Mouse (Mus musculus): ENCODE measurements around the gene Vmn2r85. TPM values are rescaled to one million over a fixed set of nuclear protein-coding genes. Genes with fewer than 3 reads are reported as not detected.
"Not testable (repeated sequence)": the region's sequence is repeated elsewhere in the genome, so short reads cannot be mapped to it uniquely, and the experiment has no call there.

Vmn2r85 gene
- total RNA-seq (2021) = not detected
- long read RNA-seq, experiment 1 = 0 reads
- long read RNA-seq, experiment 2 = 0 reads

DNA sequence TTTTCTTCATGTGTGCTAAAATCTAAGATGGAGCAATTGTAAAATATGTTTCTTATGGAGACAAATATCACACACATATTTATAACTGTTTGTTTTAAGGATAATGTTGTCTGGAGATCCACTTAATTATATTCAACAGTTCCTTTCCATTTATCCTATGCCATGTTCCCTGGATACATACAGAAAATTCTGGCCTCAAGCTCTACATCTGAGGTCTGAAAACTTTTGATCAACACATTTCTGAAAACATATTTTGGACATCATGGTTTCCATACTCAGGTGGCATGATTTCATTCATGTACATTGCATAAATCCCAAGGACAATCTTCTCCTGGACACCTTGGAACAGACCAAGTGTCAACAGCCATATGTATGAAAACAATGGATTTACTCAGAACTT lies at the start of gene Vmn2r85:
TSS of gene Vmn2r85 (minus strand) at position 101 of the 400 bp plus-strand sequence.
- DNase-seq = not testable (repeated sequence)

DNA sequence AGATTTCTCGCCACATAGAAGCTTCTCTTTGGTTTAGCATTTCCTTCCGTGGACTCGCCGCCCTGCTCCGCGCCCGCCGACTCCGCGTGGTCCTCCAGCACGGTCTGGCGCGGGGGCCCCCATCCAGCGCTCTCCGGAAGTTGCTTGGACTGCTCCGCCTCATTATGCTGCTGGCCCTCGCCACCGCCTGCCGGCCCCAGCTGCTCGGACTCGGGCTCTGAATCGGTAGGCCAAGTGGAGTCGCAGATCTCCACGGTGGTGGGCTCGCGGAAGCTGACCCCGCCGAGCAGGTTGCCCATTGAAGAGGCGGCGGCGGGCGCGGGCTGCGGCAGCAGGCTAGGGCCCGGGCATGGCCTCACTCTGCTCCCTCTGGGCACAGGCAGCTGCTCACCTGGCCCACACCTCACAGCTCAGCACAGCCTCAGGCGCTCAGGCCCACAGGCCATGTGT lies 40.8 kb upstream of the Vmn2r85 start:
- peak; percentile 33 for DNase-seq

DNA sequence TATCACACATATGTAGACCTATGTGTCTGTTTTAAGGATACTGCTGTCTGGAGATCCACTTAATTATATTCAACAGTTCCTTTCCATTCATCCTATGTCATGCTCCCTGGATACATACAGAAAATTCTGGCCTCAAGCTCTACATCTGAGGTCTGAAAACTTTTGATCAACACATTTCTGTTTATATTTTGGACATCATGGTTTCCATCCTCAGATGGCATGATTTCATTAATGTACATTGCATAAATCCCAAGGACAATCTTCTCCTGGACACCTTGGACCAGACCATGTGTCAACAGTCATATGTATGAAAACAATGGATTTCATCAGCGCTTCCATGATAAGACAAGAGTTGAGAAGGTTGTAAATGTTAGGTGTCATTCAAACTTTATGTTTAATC lies 26.4 kb upstream of the Vmn2r85 start, which contains the start of gene Vmn2r86:
TSS of gene Vmn2r86 (minus strand) at position 101 of the 400 bp plus-strand sequence.
- not testable (repeated sequence) for DNase-seq

DNA sequence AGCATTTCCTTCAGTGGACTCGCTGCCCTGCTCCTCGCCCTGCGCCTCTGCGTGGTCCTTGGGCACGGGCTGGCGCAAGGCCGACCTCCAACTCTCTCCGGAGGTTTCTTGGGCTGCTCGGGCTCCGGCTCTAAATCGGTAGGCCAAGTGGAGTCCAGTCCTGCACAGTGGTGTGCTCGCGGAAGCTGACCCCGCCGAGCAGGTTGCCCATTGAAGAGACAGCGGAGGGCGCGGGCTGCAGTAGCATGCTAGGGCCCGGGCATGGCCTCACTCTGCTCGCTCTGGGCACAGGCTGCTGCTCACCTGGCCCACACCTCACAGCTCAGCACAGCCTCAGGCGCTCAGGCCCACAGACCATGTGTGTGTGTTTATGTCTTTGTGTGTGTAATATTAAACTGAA lies 15.3 kb upstream of the Vmn2r85 start:
- peak; percentile 3 for DNase-seq

DNA sequence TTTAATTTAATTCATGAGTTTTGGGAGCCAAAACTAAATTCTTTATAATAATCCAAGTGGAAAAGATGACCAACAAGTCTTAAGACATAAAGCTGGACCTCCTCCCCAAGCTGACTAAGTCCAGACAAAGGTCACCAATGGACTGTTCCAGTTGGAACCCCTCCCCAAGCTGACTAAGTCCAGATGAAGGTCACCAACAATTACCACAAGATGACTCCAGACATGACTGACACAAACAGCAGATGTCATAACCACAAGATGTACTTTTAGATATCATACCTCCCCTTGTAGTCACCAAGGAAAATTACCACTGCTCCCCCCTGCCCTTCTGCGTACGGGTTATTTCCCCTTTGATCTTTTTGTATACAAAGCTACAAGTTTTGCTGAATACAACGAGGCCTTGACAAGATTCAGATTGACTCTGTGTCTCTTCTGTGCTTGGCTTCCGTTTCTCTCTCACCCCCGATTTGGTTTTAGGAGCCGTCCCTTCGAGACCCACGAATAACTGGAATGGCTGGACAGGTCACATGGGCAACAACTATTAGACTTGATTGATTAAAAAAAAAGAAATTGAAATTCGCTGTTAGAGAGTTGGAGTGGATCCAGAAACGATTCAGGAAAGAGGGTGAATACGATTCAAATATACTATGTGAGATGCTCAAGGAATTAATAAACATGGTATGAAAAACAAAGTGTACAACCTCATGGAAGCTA lies 4.8 kb upstream of the Vmn2r85 start:
- not testable (repeated sequence) for DNase-seq

GRCm38 (mm10) chr10:130422368-130422767 lies 7.1 kb downstream of the Vmn2r85 start:
- DNase-seq = not testable (repeated sequence)

DNA sequence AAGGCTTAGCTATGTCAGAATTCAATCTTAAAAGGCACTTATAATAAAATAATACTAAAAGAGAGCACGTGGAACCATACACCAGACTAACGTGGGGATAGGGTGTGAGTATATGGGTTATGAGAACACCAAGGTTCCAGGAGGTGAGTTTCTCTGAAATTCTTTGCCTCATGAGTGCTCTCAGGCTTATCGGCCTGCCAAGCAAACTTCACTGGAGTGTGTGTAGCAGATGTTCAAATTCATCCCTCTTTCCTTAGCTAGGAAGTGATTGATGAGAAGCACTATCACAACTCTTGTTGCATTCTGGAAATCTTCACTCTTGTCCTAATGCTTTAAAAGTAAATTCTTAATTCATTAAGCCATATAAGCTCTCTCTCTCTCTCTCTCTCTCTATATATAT lies 9.1 kb downstream of the Vmn2r85 start:
- DNase-seq = no peak

- not testable (repeated sequence) for DNase-seq
These were observed 9.5 kb downstream of the Vmn2r85 start for GRCm38 (mm10) chr10:130419954-130420353.

GRCm38 (mm10) chr10:130416352-130416751 lies 13.2 kb downstream of the Vmn2r85 start:
- not testable (repeated sequence) for DNase-seq

DNA sequence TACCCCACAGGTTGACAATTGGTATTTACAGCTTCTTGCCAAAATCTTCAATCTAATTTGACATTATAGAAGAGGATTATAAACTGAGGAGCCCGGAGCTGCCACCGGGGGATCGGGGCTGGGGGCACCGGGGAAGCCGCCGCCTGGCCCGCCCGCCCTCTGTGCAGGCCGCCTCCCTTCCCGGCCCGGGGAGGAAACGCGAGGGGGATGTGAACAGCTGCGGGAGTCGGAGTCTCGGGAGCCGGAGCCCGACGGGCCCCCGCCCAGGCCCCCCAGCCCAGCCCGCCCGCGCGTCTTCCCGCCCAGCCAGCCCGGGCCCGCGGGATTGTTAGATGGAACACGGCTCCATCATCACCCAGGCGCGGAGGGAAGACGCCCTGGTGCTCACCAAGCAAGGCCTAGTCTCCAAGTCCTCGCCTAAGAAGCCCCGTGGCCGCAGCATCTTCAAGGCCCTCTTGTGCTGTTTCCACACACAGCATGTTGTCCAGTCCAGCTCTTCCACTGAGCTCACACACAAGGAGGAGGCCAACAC lies 17.3 kb downstream of the Vmn2r85 start:
- DNase-seq = not testable (repeated sequence)

DNA sequence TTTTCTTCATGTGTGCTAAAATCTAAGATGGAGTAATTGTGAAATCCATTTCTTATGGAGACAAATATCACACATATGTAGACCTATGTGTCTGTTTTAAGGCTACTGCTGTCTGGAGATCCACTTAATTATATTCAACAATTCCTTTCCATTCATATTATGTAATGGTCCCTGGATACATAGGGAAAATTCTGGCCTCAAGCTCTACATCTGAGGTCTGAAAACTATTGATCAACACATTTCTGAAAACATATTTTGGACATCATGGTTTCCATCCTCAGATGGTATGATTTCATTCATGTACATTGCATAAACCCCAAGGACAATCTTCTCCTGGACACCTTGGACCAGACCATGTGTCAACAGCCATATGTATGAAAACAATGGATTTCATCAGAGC lies 35.3 kb downstream of the Vmn2r85 start, which contains the start of gene Vmn2r84:
TSS of gene Vmn2r84 (minus strand) at position 101 of the 400 bp plus-strand sequence.
- DNase-seq = no peak

DNA sequence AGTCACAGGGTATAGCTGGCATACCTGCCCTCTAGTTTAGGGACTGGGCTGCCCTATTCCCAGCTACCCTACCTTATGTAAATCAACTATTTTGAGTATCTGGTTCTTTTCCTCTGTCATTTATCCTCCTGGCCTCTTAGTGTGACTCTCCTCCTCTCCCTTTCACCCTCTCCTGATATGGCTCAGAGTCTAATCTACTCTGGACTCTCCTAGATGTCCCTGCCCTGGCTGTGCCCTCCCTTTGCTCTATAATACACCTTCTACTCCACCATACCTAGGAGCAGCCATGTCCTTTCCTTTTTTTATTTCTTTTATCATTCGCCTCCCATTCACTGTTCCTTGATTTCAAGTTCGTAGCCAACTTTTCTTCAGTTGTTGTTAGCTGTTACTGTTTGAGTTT lies 54.4 kb downstream of the Vmn2r85 start:
- no peak for DNase-seq

DNA sequence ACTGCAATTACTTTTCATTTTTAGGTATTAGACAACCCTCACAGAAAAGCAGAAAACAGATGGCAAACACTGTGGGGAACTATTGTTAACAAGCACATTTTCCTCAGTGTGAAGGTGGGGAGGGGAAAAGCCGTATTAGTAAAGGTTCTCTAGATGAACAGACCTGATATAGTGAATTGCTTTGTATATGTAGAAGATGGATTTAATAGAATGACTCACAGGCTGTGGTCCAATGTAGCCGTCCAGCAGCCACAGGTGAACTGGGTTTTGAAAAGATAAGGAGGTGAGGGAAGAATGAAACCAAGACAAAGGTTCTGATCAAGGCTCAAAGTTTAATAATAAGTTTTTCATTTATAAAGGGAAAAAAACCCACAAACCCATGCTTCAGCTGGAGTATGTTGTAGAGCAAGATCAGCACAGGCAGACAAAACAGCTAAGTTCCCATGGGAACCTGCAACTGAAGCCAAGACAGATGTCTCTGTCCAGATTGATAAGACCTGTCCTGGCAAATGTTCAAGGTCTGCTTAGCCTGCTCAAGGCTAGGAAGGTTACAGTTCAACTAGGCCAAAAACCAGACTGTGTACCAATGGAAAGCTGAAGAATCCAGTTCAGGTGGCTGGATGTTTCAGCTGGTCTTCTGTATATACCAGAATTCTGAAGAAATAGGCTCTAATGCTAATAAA lies 56.9 kb downstream of the Vmn2r85 start:
- DNase-seq = no peak

GRCm38 (mm10) chr10:130371644-130372043 lies 57.9 kb downstream of the Vmn2r85 start:
- no peak for DNase-seq

DNA sequence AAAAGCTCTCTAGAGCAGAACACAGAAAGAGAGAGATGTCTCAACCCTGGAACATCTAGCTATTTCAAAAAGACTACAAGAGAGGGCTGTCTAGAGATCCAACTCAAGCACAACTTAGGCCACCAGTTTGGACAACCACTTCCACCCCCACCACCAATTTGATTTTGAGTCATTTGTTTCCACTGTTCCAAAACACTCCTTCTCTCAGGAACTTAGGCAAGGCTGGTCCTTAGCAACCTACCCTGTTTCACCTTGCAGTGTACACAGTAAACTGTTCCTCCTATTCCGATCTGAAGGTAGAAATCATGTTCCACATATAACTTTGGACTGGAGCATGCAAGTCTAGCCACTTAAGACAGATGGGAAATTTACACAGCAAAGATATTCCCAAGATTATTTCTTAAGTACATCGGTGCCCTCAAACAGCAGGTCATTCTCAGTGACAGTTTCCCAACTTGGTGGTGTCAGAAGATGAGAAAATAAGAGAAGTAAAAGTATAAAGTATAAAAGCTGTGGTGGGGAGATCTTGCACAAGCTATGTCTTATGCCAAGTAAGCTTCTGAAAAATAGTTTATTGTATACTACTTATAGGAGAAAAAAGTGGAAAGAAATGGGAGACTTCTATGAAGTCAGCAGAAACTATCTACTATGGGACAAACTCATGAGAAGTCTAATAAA lies 59.4 kb downstream of the Vmn2r85 start:
- no peak for DNase-seq

DNA sequence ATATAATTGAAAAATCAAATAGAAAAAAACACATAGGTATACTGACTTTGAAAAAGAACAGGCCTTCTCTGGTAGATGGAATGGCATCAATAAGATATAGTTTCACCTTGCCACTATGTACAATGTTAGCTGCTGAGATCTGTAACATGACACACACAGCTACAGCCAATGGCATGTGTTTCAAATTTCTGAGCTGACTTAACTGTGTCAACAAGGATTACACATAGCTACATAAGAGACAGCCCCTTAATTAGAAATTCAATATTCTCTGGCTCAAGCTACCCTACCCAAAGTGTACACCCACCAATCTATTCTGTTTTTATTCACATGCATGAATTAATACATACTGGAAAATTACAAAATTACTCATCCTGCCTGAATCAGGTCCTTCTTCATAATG lies 61.1 kb downstream of the Vmn2r85 start:
- DNase-seq = no peak

DNA sequence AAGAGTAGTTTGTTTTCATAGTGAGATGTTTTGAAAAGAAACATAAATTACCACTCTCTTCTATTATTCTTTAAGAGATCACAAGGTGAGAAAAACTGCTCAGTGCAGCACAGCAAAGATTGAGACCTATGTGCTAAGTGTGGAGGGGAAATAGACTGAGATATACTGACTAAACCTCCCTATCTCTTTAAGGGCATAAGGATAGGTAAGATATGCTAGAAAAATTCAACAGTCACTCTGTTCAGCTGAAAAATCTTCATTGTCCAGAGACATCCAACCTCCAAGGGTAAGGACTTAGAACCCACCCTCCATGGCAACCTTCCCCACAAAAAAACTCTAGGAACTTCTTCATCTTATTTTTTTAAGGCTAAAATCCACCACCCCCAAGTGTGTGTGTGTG lies 64.7 kb downstream of the Vmn2r85 start:
- no peak for DNase-seq

Other genes with a start within 250 kb of the Vmn2r85 start
- gene Olfr826, start 245.5 kb downstream of the Vmn2r85 start, total RNA-seq (2021) = not detected
- gene Olfr827, start 215.3 kb downstream of the Vmn2r85 start, total RNA-seq (2021) = not detected
- gene Neurod4, start 149.5 kb downstream of the Vmn2r85 start, total RNA-seq (2021) = not detected
- 1 to 10 TPM in 1 of 2 experiments, under 1 TPM in 1; 0.56 to 1.3 TPM for gene Tespa1, start 106.8 kb downstream of the Vmn2r85 start, total RNA-seq (2021)
- gene Vmn2r84, start 35.4 kb downstream of the Vmn2r85 start, total RNA-seq (2021) = not detected
- not detected for gene Vmn2r86, start 26.3 kb upstream of the Vmn2r85 start, total RNA-seq (2021)
- not detected for gene Vmn2r87, start 67.7 kb upstream of the Vmn2r85 start, total RNA-seq (2021)